Mouse (Mus musculus) kidney, adult 8-10 months (tissue): ENCODE results near the gene Gpx3.
"Not testable (repeated sequence)": the region's sequence is repeated elsewhere in the genome, so short reads cannot be mapped to it uniquely, and the experiment has no call there.

Experiments used
- DNase-seq, 2 experiments: peaks; one replicate each; pipeline ENCODE4 v3.0.0; 2022

Gpx3 gene

GRCm38 (mm10) chr11:54940056-54940455 lies 37.8 kb downstream of the Gpx3 start:
- no peak for DNase-seq

- no peak for DNase-seq
These were observed 42.4 kb downstream of the Gpx3 start for GRCm38 (mm10) chr11:54944702-54945101.

- DNase-seq: no peak
These were observed 47.5 kb downstream of the Gpx3 start for GRCm38 (mm10) chr11:54949717-54950116.

- DNase-seq: no peak
These were observed 48.4 kb downstream of the Gpx3 start for GRCm38 (mm10) chr11:54950684-54951083.

- DNase-seq: no peak
These were observed 50.4 kb downstream of the Gpx3 start for GRCm38 (mm10) chr11:54952651-54953050.

GRCm38 (mm10) chr11:54953993-54954446 lies 51.8 kb downstream of the Gpx3 start:
- no peak for DNase-seq

GRCm38 (mm10) chr11:54954716-54955115 lies 52.5 kb downstream of the Gpx3 start:
- DNase-seq: no peak

- DNase-seq: not testable (repeated sequence)
These were observed 53.1 kb downstream of the Gpx3 start for GRCm38 (mm10) chr11:54955400-54955734.

GRCm38 (mm10) chr11:54955735-54956480 lies 53.7 kb downstream of the Gpx3 start:
- DNase-seq: peak; percentile 98 to 99

GRCm38 (mm10) chr11:54956912-54957311 lies 54.7 kb downstream of the Gpx3 start:
- DNase-seq: no peak

GRCm38 (mm10) chr11:54957708-54958107 lies 55.5 kb downstream of the Gpx3 start:
- not testable (repeated sequence) for DNase-seq

GRCm38 (mm10) chr11:54958571-54959073 lies 56.4 kb downstream of the Gpx3 start:
- DNase-seq: no peak
